Mouse (Mus musculus): ENCODE results near the gene Sall4.

DNA sequence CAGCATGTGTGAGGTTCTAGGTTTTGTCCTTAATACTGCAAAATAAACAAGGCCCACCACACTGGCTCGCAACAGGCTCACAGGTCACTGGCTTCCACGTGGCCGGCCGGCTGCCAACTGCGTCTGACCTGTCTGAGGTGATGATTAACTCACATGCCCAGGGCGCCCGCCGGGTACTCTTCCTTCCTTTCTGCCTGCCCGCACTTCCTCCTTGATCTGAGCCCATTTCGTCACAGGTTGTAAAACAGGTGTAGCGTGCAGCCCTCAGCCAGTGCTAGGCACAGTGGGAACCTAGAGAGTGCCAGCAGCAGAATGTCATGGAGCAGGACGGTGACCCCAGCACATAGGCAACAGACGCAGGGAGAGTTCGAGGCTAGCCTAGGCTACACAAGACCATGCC is 46.4 kb downstream of the Sall4 start:
- TF ChIP-seq TAL1 (IDR thresholded peaks at IDR 0.05; ENCODE audit: low read length) (no peak), GATA1 (IDR thresholded peaks at IDR 0.05; ENCODE audit: low read length) (no peak)
